Mouse (Mus musculus) spleen, postnatal 14 days (tissue): Measurements from ENCODE around the gene Kcnj8.

Experiments used
- DNase-seq, 2 experiments: peaks; one replicate each; pipeline ENCODE4 v3.0.0; 2021 to 2022; ENCODE audit warnings: low spot score in 2 of 2

Gene Kcnj8

DNA sequence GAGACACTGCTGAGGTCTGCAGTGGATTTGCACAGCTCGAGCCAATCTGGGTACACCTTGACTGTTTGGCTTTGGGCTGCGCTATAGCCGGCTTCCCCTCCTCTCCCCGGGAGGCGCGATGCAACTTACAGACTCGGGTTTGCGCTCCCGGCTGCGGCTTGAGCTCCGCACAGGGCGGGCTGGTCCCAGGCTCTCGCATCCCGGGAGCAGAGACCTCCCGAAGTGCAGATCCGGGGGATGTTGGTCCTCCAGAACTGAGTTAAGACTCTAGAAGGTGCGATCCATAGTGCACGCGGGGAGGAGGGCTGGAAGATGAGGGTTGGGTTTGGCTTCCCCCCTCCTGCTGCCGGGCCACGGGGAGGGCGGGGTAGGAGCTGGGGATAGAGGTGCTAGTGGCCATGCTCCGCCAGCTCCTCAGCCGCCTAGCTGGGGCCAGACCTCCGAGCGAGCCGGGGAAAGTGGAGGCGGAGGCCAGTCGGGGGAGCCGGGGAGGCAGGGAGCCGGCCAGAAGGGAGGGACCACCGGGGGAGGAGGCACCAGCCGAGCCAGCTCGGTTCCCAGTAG lies at the start of gene Kcnj8:
Kcnj8 (minus strand) TSS at position 560 of the 564 bp plus-strand sequence.
- peak in 1 of 2 experiments; percentile 10 for DNase-seq

DNA sequence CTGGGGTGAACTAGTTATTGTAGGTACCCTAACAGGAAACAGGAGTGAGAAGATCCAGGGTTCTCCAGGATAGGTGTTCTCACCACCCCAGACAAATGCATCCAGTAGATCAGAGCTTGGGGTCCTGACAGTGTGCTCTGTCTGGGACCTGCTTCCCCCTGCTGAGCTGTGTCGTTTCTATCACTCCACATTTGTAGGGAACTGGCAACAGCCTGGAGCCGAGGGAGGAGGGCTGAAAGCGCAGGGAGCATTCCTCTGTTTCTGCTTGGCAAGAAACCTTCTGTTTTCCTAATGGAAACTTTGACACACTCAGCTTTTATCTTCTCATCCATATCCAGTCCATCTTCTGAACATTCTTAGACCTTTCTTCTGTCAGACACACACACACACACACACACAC lies 45.2 kb upstream of the Kcnj8 start:
- no peak for DNase-seq

DNA sequence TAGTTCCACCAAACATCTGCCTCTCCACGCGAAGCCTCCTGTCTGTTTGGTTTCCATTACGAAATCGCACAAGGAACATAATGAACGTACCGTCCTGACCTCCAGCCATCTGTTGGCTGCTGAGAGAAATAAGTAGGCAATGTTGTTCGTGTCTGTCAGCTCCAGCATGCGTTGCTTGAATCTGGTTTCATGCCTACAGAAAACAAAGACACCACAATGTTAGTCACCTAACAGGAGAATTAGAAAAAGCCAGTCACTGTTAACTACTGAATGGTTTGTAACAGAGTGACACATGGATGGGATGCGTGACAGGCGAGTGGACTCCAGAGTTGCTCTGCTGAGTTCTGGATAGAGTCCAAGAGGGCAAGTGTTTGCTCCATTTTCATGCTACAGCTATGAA lies 42.9 kb upstream of the Kcnj8 start:
- no peak for DNase-seq

DNA sequence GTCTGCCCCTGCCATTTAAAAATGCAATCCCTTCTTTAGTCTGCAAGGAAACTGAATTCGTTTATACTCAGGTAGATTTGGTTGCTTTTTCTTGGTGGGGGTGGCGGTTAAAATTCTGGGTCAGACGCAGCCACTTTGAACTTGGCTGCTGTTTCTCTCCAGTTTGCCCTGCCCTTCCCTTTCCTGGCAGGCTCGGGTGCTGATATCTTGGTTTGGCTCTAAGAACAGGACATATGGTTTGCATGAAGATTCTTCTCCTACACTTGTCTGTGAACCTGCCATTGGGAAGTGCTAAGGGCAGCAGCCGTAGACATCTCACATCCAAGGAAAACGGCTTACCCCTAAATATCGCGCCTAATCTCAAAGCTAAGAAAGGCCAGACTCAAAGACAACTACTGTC lies 41.0 kb upstream of the Kcnj8 start:
- DNase-seq, result no peak

DNA sequence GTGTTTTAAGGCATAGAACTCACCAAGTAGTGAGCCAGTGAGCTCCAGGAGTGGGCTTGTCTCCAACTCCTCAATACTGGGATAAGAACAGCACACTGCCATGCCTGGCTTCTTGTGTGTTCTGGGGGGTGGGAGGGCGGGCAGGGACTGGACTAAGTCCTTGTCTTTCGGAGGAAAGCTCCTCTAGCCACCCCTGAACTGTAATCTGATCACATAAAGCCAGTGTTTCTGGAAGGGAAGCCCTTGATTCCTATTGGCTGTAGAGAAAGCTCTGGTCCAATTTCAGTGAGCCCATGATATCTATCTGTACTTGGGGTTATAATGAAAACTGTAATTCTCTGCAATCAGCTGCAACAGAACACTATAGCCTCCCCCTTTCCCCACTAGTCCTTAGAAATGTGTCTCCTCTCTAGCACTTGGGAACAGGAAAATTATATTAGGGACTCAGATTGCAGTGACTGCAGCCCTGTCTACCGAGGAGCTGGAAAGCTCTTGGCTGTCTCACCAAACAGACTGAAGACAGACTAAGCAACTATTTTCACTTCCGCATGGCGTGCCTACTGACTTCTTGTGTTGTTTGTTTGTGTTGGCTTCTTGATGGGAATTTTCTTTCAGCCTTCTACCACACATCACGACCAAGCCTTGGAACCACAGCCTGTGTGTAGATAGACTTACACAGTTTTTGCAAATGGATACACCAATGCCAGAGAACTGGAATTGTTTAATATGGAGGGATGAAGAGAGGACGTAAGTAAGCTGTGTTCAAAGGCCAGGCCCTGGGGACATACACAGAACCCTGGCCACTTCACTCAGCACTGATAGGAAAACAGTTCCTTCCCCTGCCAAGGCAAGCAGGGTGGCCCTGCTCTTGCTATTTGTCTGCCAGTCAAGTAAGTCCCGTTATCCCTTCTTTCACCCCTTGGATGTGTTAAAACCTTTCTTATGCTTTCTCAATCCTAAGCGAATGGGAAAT lies 38.3 kb upstream of the Kcnj8 start:
- no peak for DNase-seq

DNA sequence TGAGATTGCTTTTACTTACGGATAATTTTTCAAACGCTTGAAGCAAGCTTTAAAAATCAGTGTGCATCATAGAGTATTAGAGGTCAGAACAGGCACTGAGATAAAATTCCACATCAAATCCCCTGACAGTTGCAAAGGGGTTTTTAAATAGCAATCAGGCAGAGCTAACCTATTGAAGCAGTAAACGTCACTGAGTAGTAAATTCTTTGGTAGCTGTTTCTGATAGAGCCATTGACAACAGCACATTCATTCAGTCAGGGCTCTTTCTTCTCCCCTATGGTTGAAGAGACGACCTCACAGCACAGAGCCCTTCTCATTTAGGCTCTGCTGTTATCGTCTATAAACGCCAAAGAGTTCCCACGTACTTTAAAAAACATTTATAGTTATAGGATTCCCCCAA lies 35.7 kb upstream of the Kcnj8 start:
- DNase-seq, result no peak

DNA sequence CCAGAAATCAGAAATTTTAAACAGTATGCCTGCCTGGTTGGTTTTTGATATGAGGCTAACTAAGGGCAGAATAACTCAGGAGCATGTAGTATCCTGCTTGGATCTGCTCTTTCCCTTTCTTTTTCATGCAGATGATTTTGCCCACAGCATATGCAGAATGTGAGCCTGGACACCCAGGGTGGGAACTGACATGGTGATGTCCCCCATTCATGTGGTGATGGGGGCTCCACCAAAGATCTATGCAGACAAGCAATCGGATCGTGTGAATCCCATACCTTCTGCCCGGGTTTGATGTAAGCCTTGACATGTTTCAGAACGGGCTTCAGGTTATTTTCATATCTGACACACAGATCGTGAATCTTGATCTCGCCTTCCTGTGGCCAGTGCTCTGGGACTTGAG lies 31.4 kb upstream of the Kcnj8 start:
- no peak for DNase-seq

DNA sequence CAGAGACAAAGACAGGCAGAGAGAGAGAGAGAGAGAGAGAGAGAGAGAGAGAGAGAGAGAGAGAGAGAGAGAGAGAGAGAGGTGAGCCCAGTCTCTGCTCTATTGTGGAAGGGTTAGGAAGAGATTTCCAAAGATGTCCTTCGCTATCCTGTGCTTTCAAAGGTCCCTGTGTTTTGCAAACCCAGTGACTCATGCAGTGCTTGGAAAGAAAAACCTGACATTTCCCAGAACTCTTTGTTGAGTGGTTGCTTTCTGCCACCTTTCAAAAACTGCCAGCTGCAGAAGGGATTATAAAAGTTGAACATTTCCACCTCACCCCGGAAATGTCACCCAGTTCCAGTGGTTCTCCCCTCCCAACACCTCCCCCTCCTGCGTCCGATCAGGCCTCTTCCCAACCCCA lies 7.4 kb upstream of the Kcnj8 start:
- no peak for DNase-seq

DNA sequence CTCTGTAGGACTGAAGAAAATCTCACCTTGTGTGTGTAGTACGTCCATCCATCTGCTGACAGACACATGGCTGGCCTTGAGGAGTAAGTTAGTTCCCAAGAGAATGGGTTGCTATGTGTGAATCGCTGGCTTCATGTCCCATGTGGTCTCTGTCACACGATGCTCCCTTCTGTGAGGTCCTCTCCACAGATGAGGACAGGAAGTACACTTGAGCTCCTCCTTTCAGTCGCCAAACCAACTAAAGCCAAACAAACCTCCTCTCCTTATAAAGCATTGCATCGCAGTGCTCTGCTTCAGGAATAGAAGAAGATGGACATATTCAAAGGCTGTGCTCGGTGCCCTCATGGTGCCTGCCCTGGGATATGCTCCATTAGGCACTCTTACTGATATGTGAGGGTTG lies 6.4 kb upstream of the Kcnj8 start:
- no peak for DNase-seq

DNA sequence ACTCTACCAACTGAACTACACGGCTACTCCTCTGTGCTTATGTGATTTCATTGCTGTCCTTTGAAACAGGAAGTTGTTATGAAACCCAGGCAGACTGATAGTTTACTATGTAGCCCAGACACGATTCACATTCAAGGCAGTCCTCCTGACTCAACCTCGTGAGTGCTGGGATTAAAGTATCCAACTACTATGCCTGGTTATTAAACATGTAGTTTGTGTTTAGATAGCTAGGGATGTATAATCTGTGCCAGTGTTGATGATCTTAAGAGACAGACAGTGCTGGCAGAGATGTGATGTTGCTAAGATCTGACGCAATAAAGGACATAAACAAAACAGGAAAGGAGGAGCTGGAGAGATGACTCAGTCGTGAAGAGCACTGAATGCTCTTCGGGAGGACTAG lies 1.5 kb upstream of the Kcnj8 start:
- no peak for DNase-seq

DNA sequence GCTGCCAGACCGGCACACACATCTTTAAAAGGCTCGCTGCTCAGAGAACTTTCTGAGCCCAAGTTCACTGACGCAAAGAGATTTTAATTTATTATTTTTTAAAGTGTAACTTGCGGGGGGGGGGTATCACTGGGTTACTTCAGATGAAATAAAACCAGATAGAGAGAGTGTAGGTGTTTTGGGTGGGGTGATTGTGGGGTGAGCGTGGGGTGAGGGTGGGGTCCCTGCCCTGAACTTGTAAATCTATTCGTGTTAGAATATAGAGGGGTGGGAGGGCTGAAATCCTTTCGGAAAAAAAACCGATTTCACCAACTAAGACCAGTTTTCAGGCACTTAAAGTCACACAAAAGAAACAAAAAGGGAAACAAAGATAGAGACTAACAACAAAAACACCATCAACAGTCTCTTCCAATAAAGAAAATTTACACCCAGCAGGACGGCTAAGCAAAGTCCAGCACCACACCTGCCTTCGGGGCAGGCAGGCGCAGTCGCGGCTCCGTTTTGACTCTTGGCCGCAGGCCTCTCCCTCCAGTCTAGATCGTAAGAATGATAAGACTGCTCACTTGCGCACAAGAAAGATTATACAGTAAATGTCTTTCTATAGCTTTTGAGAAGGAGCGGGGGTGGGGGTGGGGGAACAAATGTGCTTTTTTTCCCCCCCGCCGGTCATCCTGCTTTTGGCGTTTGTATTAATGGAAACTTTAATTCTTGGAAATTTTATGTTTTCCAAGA lies 381 bp upstream of the Kcnj8 start:
- no peak for DNase-seq

DNA sequence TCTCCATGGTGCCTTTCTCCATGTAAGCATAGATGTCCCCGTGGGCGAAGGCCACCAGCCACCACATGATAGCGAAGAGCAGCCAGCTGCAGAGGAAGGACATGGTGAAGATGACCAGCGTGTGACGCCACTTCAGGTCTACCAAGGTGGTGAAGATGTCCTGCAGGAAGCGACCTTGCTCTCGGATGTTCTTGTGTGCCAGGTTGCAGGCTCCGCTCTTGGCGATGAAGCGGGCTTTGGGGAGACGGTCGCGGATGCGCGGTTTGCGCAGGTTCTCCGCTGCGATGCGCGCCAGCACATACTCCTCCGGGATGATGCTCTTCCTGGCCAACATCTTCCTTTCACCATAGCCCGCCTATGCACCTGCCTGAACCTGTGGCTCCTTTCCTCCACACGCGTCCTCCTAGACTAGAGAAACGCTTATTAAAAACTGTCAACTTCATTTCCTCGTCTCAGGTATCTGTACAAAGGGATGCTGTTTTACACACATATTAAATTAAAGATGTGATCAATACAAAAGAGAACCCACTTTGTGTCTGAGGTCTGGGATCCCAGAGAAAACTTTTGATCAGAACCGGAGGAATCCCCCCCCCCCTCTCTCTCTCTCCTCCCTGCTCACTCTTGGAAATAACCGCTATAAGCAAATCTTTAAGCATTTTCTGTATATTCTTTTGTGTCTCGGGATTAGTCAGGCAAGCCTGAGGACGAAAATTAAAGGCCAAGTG lies 1.2 kb downstream of the Kcnj8 start:
- DNase-seq, result no peak

DNA sequence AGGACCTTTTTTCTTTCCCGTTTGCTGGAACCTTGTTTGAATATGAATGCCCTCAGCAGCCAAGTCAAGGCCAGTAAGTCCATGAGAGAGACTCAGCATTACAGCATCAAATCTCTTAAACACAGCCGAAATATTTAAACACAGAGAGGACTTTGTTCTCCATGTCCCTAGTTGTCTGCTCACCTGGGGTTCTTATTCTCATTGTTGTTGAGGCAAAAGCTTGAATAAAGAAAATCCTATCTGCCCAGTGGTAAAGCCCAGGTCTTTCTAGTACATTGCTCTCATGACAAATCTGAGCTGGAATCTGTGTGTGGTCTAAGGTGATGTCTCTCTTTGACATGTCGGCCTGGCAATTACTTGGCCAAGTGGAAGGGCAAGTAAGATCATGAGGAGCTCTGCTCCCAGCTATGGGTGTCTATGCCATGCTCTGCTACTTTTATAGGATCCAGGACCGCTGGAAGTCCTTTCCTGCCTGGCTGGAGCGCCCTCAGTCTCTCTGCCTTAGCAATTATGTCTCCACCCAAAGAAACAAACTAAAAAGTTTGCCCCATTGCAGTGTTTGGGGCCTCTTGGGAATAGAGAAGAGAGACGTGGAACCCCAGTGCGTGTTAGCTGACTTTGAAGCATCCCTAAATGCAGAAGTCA lies 2.6 kb downstream of the Kcnj8 start:
- DNase-seq, result no peak

DNA sequence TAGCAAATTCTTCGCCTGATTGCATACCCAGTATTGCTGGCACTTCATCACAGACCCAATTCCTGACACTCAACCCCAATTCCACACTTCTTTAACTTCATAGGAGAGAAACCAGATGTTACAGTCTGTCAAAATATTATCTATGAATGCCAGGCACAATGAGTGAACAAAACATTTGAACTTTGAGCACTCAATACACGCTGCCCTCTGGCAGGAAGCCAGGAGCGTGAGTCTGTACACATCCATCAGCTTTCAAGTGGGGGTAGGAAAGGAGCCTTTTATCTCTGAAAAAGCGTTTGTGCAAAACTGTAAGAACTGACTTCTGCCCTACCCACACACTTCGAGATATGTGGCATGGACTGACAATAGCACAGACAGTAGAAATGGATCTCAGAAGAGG lies 4.0 kb downstream of the Kcnj8 start:
- no peak for DNase-seq

DNA sequence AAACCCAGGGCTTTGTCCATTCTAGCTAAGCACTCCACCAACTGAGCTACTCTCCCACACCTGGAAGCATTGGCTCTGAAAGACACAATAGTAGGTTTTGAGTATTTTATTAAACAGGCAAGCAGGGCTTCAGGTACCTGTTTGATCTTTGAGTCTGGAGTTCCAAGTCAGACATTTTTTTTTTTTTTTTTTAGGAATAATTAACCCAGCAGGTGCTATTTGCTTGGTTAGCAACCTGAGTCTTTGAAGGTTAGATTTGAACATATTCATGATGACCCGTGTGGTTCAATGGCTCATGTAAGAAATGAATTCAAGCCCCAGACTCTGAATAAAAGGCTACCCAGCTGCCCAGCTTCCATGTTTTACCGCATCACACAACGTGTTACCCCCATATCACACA lies 6.7 kb downstream of the Kcnj8 start:
- DNase-seq, result no peak

DNA sequence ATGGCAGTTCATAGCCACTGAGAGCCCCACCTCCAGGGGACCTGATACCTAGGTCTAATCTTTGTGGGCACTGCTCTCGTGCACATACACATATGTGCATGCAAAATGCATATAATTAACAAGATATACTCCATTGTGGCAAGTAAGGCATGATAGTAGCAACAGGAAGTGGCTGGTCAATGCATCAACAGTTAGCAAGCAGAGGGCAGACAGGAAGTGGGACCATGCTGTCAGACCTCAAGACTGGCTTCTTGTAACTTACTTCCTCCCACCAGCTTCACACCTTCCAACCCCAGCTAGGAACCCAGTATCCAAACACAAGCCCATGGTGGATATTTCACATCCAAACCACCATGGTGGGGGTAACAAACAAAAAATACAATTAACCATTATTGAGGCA lies 10.3 kb downstream of the Kcnj8 start:
- DNase-seq, result no peak

DNA sequence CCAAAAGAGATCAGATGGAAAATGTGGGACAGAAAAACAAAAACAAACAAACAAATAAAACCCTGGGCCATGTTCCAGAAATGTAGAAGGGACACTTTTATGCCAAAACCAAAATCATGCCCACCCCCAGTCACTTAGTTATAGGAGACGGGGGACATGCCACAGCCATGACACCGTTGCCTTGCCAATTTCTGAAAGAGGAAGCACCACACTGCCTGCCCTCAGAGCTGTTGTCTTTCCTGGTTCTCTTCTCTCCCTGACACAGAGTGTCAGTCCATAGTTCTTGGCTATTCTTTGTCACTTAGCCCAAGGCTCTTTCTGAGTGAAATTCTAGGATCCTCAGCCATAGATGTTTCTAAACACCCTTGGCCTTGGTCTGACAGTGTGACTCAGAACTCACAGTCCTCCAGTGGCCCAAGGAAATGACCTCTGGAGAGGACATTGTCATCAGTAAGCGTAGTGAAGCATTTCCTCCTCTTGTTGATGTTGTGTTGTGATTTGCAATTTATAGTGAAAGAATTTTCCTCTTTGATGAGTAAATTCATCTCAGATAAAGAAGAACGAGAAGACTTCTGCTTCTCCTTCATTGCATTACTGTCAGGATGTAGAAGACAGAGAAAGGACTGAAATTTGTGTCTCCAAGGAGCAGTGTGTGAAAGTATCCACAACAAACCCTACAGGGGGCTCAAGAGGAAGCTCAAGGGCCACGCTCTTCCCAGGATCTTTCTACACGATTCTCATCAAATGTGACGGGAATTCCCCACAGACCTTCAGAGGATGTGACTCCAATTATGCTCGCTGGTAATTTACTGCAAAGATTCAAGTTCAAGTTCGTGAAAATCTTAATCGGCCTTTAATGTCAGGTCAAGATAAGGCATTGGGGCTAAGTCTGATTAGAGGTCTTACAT lies 12.4 kb downstream of the Kcnj8 start:
- DNase-seq, result no peak

DNA sequence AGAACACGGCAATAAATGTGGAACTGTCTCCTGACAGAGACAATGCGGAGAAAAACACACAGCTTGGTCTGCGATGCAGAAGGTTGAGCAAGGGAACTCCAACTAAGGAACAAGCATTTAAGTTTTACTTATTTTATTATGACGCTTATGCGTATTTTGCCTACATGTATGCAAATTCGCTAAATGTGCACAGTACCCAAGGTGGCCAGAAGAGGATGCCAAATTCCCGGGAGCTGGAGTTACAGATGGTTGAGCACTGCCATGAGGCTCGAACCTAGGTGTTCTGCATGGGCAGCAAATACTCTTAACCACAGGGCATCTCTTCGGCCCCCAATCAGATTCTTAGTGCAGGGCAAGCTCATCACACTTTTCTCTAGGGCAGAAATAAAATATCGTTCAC lies 13.3 kb downstream of the Kcnj8 start:
- no peak for DNase-seq

DNA sequence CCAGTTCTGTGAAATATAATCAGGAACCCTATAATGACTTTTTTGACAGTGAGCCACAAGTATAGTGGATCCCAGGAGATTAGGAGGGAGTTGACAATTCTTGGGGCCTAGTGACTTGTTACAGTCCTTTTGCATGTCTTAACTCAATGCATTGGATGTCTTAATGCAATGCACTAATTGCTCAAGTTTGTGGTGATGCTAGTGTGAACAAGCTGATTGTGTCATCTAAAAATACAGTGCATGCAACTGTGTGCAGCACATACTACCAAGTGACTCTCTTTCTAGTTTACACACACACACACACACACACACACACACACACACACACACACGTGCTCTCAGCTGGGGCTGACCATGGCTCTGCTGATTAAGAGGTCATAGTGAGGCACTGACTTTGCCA lies 15.4 kb downstream of the Kcnj8 start:
- no peak for DNase-seq

DNA sequence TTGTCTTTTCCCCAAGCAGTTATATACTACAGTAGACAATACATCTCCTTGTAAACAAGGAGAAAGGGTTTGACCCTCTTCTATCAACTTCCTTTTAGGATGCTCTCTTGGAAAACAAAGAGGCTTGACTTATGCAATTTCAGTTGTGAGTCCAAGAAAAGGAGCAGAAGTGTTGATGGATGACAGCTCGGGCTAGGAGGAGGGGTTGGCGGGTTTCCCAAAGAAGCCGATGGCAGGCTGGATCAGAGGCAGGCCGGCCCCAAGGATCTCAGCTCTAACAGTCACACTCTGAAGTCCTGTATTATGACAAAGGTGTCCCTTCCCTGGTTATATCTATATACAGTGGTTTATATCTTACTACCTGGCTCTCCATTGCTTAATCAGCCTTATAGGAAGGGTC lies 19.9 kb downstream of the Kcnj8 start:
- DNase-seq, result no peak

DNA sequence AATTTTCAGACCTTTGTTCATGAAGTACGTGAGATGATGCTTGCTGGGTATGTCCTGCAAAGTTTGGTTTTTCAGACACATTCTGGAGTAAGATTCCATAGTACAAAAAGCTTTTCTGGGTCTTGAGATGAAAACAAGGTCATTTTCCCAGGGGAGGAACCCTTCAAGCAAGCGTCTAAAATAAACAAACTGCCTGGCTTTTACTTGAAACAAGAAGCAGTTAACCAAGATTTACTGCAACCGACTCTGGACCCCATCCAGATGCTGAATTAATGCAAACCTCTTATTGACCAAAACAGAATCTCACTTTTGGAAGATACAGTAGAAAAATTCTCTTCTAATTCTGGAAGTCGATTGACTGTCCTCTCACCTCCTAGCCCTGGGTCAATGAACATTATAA lies 20.5 kb downstream of the Kcnj8 start:
- DNase-seq, result no peak
